Mouse (Mus musculus): ENCODE data around the gene Rabgap1.
A peak's percentile ranks its signal among the peaks of the same experiment; 100 is the strongest.
"Not testable (repeated sequence)": the region's sequence is repeated elsewhere in the genome, so short reads cannot be mapped to it uniquely, and the experiment has no call there.

Rabgap1 gene

DNA sequence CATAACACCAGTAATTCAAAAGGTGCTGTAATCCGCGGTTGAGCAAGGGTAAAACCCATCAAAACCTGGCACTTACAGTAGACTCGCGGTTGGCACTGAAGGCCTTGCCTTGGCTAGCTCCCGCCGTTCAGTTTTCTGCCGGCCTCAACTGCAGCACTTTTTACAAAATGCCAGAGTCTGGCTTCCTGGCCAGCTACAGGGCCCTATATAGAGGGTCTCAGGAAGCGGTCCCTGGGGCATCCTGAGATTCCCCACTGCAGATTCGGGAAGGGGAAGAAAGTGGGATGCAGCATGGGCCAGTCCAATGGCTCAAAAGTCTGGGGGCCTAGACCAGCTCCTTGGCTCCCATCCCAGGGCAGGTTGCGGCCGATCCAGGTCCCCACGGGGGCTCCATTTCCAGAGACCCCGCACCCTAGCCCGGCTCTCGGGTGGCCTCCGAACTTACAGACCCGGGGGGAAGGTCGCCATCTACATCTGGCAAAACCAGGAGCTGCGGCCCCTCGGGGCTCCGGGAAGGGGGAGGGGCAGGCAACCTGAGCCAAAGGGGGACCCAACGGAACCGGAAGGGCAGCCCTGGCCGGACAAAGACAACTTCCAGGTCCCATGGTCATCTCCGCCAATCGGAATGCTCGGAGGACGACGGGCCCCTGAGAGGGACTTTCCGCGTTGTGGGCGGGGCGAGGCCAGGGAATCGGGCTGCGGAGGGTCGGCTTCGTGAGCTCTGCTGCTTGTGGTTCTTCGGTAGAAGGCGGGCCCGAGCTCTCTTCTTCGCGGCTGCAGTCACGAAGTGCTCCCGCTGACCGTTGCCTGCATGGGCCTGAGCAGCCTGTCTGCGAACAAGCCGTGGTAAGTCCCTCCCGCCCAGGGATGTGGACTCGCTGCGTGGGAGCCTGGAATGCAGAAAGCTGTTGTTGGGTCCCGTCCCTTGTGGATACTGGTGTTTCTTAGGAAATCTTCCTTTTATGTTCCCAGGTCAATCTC is at the start of gene Rabgap1, which contains the start of the genes Zbtb26 and Zbtb6:
Rabgap1 (plus strand) TSS at position 669 of the 981 bp plus-strand sequence.
Zbtb26 (minus strand) TSS at position 525 of the 981 bp plus-strand sequence.
Zbtb6 (minus strand) TSS at position 561 of the 981 bp plus-strand sequence.
- DNase-seq (ENCODE audit: low spot score) = peak; percentile 98

DNA sequence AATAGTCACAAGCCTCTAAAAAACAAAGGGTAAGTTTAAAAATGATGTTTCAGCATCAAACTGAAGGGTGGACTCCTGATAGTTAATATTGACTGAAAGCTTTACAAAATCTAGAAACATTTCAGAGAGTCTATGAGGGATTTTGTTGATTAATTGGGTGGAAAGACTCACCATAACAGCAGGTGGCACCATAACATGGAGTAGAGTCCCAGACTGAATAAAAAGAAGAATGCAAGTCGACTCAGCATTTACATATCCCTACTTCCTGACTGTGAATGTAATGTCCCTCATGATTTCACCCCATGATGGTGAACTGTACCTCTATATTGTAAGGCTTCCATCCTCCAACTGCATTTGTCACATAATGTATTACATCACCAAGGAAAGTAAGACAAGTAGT is 47.5 kb upstream of the Rabgap1 start:
- DNase-seq (ENCODE audit: low spot score) = no peak

DNA sequence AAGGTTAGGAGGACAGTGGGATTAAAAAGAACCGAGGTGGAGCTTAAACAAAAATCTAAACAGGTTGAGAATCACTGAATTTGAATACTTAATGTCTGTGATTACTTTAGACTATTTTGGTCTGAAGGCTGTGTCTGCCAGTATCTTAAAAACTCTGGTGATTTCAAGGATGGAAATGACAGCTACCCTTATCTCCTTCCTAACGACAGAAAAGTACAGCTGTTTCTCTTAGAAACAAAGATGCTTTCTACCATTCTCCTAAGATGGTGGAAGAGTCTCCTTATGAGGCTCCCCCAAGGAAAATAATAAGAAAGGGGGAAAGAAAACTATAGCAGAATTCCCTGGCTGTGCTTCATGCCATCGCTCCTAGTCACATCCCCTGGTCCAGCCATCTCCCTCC is 21.2 kb upstream of the Rabgap1 start:
- no peak for DNase-seq (ENCODE audit: low spot score)

DNA sequence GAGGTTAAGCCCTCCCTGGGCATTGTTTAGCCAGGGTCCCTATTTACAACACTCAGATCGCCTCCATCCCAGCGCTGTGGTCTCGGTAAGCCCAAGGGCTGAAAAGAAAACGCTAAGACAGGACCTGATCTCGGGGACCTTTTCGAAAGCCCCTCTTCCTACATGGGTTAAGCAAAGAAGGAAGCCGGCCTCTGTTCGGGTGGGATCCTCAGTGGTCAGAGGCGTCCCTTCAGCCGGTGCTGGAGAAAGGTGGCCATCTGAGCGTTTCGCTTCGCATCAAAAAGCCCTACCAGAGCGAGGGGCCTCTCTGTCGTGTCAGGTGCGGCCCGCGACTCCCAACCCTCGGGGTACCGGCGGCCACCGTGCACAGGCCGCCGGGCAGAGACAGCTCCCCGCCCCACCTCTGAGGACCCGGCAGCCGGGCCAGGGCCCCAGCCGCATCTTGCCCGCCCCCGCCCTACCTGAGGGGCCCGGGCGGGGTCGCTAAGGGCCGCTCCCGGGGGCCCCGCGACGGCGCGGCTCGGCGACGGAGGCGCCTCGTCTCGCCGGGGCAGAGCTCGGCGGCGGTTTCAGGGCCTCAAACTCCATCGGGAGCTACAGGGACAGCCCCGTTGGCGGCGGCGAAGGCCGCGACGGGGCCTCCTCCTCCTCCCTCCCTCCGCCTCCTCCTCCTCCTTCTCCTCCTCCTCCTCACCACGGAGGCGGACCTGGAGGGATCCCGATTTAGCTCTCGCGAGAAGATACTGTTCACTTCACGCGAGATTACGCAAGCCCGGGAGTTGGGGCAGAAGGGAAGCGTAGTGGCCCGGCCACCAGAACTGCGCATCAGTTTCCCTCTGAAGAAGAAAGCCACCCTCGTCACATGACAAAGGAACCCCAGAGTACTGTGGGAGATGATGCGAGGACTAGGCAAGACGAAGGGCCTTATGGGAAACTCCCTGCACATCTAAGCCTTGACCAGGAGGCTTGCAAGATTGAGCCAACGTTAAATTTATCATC is 20.5 kb upstream of the Rabgap1 start, which contains the start of gene Rc3h2:
Rc3h2 (minus strand) TSS at position 598 of the 999 bp plus-strand sequence.
- peak; percentile 92 for DNase-seq (ENCODE audit: low spot score)

DNA sequence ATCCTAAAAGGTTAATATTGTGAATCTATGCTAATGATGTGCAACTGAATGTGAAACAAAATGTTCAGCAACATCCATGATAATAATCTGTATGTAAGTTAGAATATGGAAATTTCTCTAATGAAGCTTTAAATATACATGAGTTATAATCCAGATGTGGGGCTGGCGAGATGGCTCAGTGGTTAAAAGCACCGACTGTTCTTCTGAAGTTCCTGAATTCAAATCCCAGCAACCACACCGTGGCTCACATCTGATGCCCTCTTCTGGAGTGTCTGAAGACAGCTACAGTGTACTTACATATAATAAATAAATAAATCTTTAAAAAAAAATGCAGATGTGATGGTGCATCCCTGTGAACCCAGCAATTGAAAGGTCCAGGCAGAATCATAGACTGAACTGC is 19.4 kb upstream of the Rabgap1 start:
- no peak for DNase-seq (ENCODE audit: low spot score)

DNA sequence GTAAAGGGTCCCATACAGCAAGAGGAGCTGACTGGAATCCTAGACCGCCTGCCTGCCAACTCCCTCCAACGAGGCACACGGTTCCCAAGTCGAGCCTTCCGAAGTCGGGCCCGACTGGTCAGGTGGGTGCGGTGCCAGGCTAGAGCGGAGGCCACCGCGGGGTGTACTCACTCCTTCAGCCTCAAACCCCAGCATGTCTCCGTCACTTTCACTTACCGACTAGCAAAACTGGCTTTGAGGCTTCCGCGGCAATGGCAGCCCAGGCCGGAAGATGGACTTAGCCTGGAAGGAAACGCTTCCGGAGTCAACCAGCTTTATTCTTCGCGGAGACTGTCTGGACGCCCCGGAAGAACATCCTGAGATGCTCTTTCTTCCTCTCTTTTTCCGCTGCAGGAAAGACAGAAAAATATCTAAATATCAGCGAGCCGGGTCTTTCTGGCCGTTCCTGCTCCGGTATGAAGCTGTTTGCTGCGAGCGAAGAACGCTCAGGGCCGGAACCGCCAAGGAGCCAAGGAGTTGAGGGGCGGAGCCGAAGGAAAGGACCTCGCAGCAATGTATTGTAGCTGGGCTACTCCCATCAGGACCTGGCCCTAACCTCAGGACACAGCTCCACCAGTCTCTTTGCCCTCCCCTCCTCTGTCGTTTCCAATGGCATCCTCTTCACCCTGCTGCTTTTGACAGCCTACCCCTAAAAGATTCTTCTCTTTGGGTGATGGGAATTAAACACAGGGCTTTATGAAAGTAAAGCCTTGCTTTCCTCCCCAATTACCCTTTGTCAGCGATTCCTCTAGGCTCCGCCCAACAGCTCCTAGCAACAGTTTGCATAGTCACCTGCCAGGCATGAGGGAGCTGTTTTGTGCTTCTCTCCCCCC is 12.2 kb upstream of the Rabgap1 start:
- DNase-seq (ENCODE audit: low spot score) = peak; percentile 80

DNA sequence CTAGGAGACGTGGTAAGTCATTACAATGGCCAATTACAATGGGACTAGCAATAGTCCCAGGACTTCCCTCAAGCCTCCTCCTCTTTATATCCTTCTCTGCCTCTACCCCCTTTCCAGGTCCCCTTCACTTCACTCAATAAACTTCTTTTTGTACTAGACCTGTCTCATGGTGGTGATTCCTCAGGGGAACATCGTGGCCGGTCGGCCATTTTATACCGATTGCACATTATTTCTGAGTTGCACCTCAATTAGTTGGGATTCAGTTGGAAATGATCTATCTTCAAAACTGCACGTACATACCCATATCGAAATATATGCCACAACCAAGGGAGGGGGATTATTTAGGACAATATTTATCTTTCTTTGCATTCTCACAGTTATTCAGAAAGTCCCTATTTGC is 11.5 kb upstream of the Rabgap1 start:
- no peak for DNase-seq (ENCODE audit: low spot score)

DNA sequence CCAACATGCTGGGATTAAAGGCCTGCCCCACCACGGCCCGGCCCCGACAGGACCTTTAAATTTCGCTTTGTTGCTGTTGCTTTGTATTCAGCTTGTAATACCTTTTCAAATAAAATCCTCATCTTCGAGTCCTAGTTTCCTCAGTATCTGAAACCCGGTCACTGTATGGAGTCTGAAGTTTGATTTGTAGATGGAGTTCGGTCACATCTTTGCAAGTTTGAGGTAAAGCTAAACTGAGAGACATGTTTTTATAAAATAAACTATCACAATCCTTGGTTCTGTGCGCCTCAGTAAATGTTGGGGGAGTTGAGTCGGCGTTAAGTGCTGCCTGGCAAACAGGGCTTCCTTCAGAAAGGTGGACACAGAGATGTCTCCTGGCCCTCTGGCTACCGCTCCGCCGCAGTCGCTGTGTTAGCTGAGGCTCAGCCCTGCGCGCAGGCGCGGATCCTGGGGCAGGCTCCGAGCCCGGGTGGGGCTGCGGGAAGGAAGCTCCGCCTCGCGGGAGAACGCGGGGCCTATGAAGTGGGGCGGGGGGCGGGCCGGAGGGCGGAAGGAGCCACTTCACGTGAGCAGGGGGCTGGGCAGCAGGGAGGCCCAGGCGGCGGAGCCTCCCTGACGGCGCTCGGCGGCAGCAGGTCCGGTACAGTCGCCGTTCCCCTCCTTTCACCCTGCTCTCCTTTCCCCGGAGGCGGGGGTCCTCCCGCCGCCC is 8.7 kb downstream of the Rabgap1 start:
- DNase-seq (ENCODE audit: low spot score) = peak; percentile 94

DNA sequence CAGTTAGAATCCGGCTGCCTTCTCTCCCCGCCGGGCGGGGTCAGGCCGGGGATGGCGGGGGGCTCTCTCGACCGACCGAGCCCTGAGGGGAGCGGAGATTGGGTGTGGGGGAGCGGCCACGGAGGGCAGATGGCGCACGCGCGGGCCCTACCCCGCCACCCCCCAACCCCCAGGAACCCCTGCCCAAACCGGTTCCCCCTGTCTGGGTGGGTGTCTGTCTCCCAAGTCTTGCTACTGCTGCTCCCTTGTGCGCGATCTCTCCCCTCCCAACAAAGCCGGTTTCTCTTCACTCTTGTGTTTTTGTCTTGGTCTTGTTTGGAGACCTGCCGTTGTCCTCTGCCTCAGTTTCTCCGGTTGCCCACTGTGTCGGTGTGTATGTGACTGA is 9.3 kb downstream of the Rabgap1 start:
- DNase-seq (ENCODE audit: low spot score) = no peak

DNA sequence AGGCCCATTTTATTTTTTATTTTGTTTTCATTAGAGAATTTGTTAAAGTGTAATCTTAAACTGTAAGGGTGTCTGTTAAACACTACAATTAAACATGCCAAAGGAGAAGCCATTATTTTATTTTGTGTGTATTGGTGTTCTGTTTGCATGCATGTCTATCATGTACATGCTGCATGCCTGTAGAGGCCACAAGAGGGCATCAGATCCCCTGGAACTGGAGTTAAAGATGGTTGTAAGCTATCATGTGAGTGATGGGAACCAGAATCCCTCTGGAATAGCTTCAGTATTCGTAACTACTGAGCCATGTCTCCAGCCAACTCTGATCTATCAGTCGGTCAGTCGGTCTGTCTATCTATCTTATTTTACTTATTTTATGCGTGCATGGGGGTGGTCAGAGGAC is 17.6 kb downstream of the Rabgap1 start:
- no peak for DNase-seq (ENCODE audit: low spot score)

DNA sequence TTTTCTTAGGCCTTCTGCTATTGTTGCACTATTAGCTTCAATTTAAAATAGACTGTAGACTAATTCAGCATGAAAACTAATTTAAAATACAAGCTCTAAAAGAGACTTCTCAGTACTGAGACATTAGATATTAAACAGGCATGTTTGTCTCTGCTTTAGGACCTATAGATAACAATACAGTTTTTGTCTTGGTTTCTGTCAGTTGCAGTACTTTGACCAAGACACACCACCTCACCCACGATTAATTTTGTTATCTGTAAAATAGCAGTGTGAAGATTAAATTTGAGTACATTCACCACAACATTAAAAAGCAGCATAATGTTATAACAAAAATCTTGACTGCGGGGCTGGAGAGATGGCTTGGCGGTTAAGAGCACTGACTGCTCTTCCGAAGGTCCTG is 23.2 kb downstream of the Rabgap1 start:
- DNase-seq (ENCODE audit: low spot score) = no peak

DNA sequence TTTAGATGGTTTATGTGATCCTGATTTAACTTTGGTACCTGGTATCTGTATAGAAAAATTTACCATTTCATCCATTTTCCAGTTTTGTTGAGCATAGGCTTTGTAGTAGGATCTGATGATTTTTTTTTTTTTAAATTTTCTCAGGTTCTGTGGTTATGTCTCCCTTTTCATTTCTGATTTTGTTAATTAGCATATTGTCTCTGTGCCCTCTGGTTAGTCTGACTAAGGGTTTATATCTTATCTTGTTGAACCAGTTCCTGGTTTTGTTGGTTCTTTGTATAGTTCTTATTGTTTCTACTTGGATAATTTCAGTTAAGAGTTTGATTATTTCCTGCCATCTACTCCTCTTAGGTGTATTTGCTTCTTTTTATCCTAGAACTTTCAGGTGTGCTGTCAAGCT is 36.5 kb downstream of the Rabgap1 start:
- DNase-seq (ENCODE audit: low spot score) = no peak

DNA sequence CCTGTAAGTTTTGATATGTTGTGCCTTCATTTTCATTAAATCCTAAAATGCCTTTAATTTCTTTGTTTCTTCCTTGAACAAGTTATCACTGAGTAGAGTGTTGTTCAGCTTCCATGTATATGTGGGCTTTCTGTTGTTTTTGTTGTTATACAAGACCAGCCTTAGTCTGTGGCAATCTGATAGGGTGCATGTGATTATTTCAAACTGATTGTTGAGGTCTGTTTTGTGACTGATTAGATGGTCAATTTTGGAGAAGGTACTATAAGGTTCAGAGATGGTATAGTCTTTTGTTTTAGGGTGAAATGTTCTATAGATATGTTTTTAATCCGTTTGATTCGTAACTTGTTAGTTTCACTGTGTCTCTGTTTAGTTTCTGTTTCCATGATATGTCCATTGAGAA is 37.0 kb downstream of the Rabgap1 start:
- no peak for DNase-seq (ENCODE audit: low spot score)

DNA sequence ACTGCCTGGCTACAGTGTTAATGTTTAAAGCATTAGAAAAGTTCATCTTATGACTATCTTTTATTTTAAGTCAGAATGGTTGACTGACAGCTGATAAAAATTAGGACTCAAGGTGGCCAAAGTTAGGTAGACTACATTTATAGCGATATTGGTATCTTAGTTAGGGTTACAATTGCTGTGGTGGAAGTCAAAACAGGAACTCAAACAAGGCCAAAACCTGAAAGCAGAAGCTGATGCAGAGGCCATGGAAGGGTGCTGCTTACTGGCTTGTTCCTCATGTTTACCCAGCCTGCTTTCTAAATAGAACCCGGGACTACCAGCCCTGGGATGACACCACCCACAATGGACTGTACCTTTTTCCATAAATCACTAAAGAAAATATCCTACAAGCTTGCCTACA is 41.1 kb downstream of the Rabgap1 start:
- DNase-seq (ENCODE audit: low spot score) = no peak

DNA sequence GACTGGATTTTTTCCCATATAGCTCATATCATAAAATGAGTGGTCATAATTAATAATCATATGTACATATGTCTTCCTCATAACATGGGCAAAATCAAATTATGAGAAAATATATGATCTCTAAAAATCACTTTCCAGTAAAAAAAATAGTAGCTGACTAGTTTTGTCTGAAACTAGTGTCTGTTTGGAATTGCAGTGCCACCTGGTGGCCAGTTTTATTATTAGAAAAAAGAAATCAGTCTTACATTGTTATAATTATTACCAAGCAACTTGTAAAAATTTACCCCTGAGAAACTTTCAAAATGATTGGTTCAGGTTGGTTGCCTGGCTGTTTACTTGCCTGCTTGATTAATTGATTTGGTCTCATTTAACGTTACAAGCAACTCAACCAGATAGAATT is 42.3 kb downstream of the Rabgap1 start:
- DNase-seq (ENCODE audit: low spot score) = peak; percentile 46

DNA sequence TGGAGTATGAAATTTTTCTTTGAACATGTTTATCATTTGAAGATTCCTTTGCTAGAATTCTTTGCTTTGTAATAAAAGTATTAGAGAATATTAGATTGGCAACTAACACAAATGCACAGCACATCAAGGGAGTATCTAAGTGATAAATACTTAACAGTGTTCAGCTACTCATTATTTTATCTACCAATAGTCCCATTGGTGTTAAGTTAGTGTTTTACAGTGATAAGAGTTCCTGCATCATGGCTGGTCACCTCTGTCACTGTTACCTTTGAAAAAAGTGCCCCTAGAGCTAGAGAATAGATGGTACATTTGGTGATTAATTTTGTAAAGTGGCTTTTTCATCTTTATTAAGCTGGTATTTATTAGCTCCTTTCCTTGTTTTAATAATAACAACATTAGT is 43.3 kb downstream of the Rabgap1 start:
- DNase-seq (ENCODE audit: low spot score) = no peak

DNA sequence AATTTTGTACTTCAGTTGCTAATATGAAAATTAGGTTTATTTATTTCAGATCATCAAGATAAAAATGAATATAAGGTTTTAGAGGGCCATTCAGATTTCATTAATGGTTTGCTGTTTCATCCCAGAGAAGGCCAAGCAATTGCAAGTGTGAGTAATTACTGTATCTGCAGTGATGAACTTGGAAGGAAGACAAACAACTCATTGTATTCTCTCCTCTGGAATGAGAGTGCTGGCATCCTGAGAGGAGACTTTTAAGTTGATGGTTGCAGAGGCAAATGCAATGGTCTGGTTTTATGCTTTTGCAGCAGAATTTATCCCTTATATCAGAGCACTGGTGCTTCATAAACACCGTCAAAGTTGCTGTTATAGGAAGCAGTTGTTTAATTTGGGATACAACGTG is 45.9 kb downstream of the Rabgap1 start:
- no peak for DNase-seq (ENCODE audit: low spot score)

DNA sequence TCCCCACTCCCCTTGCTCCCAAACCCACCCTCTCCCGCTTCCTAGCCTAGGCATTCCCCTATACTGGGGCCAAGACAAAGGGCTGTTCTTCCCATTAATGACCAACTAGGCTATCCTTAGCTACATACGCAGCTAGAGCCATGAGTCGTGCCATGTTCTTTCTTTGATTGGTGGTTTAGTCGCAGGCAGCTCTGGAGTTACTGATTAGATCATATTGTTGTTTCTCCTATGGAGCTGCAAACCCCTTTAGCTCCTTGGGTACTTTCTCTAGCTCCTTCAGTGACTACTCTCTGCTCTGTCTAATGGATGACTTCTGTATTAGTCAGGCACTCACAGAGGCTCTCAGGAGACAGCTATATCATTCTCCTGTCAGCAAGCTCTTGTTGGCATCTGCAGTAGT is 54.2 kb downstream of the Rabgap1 start:
- no peak for DNase-seq (ENCODE audit: low spot score)

DNA sequence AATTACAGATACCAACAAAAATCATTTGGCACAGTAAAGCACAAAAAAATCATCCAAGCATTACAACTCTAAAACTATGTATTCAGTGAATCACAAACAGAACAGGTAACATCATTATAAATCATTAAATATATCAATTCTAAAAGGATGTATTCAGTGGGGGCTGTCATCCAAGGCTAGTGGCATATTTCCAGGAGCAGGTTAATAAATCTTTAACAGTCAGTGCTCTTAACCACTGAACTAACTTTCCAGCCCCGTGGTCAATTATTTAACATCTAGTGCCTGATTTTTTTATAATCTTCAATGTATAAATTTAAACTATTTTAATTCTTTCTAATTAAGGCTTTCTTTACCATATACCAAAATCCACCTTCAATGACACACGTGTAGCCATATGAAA is 62.8 kb downstream of the Rabgap1 start:
- not testable (repeated sequence) for DNase-seq (ENCODE audit: low spot score)

DNA sequence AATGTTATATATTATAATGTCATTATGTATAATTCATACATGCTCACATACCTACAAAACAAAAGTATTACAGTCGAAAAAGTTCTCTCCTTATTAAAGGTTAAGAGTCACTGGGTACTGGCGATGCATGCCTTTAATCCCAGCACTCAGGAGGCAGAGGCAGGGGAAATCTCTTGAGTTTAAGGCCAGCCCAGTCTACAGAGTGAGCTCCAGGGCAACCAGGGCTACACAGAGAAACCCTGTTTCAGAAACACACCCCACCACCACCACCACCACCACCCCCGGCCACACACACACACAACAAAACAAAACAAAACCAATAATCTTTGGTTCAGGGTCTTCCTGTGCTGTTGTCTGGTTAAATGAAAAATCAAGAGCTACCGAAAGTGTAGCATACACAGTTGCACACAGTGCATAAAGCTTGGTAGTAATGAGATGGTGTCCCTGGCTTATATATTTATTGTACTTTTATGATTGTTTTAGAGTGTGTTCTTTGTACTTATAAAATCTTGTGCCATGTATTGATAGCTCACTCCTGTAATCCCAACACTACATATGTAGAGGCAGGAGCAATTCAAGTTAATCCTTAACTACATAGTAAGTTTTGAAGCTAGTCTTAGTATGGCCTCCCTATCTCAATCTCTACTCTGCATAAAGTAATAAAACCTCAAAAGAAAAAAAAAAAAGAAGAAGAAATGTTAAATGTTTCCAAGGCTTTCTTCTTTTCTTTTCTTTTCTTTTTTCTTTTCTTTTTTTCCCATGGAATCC is 68.2 kb downstream of the Rabgap1 start:
- no peak for DNase-seq (ENCODE audit: low spot score)

All from testis, postnatal 10 days (tissue).